In genomic region chr7:25221102-25221883, GRCm38 (mm10) we compare ENCODE assay signal across 8 mouse cellular contexts. TPM values are rescaled to one million over a fixed set of nuclear protein-coding genes. Genes with fewer than 3 reads are reported as not detected.
DNase-seq lines count a peak whose midpoint lies in the region; ATAC-seq and TF ChIP-seq lines count a peak whose summit lies in the region.

TSS of gene Zfp526 (plus strand) at chr7:25221425.

- no peaks in the 10 kb centered on the region for H3K27me3 ChIP-seq in forebrain, embryonic 15.5 days

- H3K9me3 ChIP-seq in forebrain, embryonic 15.5 days = no peaks in the 10 kb centered on the region

- peak; percentile 97 for ATAC-seq in forebrain, embryonic 15.5 days (replicated peaks)
- ATAC-seq in neutrophil, adult 5-6 weeks (ENCODE audit: extremely low read depth, insufficient number of reproducible peaks, low FRiP score, poor library complexity, severe bottlenecking) = peak; percentile 55

- H3K4me2 ChIP-seq in forebrain, embryonic 15.5 days (replicated peaks) = peak within 1 kb of the TSS; percentile 73

- peak within 1 kb of the TSS; percentile 91 for H3K27ac ChIP-seq in forebrain, embryonic 15.5 days (replicated peaks)

- H3K36me3 ChIP-seq in forebrain, embryonic 15.5 days = peaks cover 15% of the 10 kb centered on the region

- H3K4me1 ChIP-seq in forebrain, embryonic 15.5 days = peaks cover 35% of the 10 kb centered on the region
- H3K4me1 ChIP-seq in lung, adult 2 months (ENCODE audit: control insufficient read depth, insufficient read depth, low read length) = peaks cover 11% of the 10 kb centered on the region

- TF ChIP-seq CTCF in lung, adult 2 months (IDR thresholded peaks at IDR 0.05; ENCODE audit: insufficient read depth, low read length) = no peak

- intact Hi-C loops in heart, postnatal 25 days (cut with DNase I) = no loop called here

- H3K4me3 ChIP-seq in forebrain, embryonic 15.5 days = peak within 1 kb of the TSS; percentile 63
- H3K4me3 ChIP-seq in lung, adult 2 months (replicated peaks; ENCODE audit: extremely low read depth, low read depth, low read length) = peak within 1 kb of the TSS; percentile 83

- peak; percentile 78; the same call in 1 of the 2 replicates for TF ChIP-seq POLR2A in lung, adult 2 months (IDR thresholded peaks at IDR 0.05; ENCODE audit: borderline replicate concordance, extremely low read depth, low read depth, low read length)

- H3K9ac ChIP-seq in forebrain, embryonic 15.5 days (replicated peaks) = peak within 1 kb of the TSS; percentile 69

- peak; percentile 98 for DNase-seq in ES-CJ7 (ENCODE audit: low read depth, low spot score)
- peak; percentile 96 for DNase-seq in cerebellum, adult 11 months
- peak; percentile 98 for DNase-seq in heart, postnatal 25 days (ENCODE audit: low spot score)
- peak; percentile 98 to 99 for DNase-seq in layer of hippocampus, adult 18-20 months (ENCODE audit: low spot score in 2 of 2)
- DNase-seq in lung, adult 2 months = peak; percentile 96
- peak; percentile 99 for DNase-seq in thymus, adult 18-20 months

- WGBS in forebrain, embryonic 15.5 days = under 1% methylated on average over 44 of the region's 45 CpGs
- under 1% methylated on average over 44 of the region's 45 CpGs for WGBS in lung, adult 2 months

RNA-seq across cellular contexts. Expression of gene Zfp526, which starts in this region (rescaled TPM):
- 1.9 and 2.0 TPM in 2 replicates for polyA plus RNA-seq in forebrain, embryonic 15.5 days (2015; fragmentation: Nextera tagmentation; extraction: Ambion mirVana)
- total RNA-seq in heart, postnatal 25 days (2021) = 1 to 10 TPM; 8.0 to 9.1 TPM
- total RNA-seq in layer of hippocampus, adult 18-20 months (2021) = 10 to 100 TPM; 12.6 to 12.7 TPM
- 18.0 and 18.4 TPM in 2 replicates for polyA plus RNA-seq in lung, adult 2 months (2012; rRNA removed)
- total RNA-seq in neutrophil, adult 5-6 weeks (2017) = 9.6 and 10.0 TPM in 2 replicates

Comparison
In these comparisons a context has a peak if more than half of its experiments do, and no peak if none do; other contexts are left out.
1. Peak in every context shown above with its lines: DNase-seq, ATAC-seq, H3K4me3 ChIP-seq and H3K27ac ChIP-seq.